In the genomic region with DNA sequence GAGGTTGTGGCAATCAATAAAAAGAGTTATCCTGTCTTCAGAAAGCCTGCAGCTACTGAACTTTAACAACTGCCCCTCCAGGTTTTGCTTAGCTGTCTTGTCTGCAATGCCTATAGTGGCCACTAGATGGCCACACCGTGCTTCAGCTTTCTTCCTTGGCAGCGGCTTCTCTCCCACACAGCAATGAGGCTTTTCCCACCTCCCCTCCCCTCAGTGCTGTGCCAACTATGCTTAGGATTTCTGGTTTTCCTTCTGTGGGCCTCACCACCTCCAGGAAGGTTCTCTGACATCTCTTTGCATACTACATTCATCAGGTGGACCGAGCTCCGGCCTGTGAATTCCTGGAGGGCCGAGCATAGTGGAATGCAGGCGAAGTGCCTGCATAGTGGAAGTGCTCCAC, we compare ENCODE assay signal across 8 mouse cellular contexts. TPM values are rescaled to one million over a fixed set of nuclear protein-coding genes. Genes with fewer than 3 reads are reported as not detected.
DNase-seq lines count a peak whose midpoint lies in the region; ATAC-seq lines count a peak whose summit lies in the region.

No protein-coding gene starts in this region.

- H3K4me3 ChIP-seq in heart, embryonic 11.5 days (ENCODE audit: low read depth, low read length) = no peak overlapping the region
- no peak overlapping the region for H3K4me3 ChIP-seq in forebrain, embryonic 13.5 days
- no peak overlapping the region for H3K4me3 ChIP-seq in hindbrain, embryonic 12.5 days

- peak; percentile 85 for DNase-seq in heart, adult 11 months
- DNase-seq in c-Kit-positive CD71-negative TER-119-negative erythroid progenitor cells, embryonic 14.5 days (ENCODE audit: low read depth) = peak; percentile 66
- DNase-seq in layer of hippocampus, postnatal 10 days (ENCODE audit: low spot score in 2 of 2) = peak; percentile 75 to 82
- DNase-seq in lung, postnatal 36 days = peak; percentile 75
- DNase-seq in right cerebral cortex, postnatal 14 days = peak; percentile 76

- H3K4me2 ChIP-seq in heart, embryonic 11.5 days = no peak overlapping the region
- no peak overlapping the region for H3K4me2 ChIP-seq in forebrain, embryonic 13.5 days
- H3K4me2 ChIP-seq in hindbrain, embryonic 12.5 days (replicated peaks) = no peak overlapping the region

- ATAC-seq in heart, embryonic 11.5 days (replicated peaks; ENCODE audit: insufficient number of reproducible peaks, low FRiP score, low TSS enrichment) = no peak
- peak; percentile 85 for ATAC-seq in forebrain, embryonic 13.5 days
- 0 out of 2 replicates have a peak, but pooled peaks have one; percentile 59 for ATAC-seq in hindbrain, embryonic 12.5 days (ENCODE audit: low FRiP score)

- no peak overlapping the region for H3K9ac ChIP-seq in heart, embryonic 11.5 days (ENCODE audit: low read depth, low read length)
- H3K9ac ChIP-seq in forebrain, embryonic 13.5 days = no peak overlapping the region
- H3K9ac ChIP-seq in hindbrain, embryonic 12.5 days = no peak overlapping the region

- no peaks in the 10 kb centered on the region for H3K9me3 ChIP-seq in heart, embryonic 11.5 days (replicated peaks; ENCODE audit: control insufficient read depth, low read length)
- H3K9me3 ChIP-seq in forebrain, embryonic 13.5 days (replicated peaks) = no peaks in the 10 kb centered on the region
- H3K9me3 ChIP-seq in hindbrain, embryonic 12.5 days (replicated peaks) = no peaks in the 10 kb centered on the region

- H3K27ac ChIP-seq in heart, embryonic 11.5 days (ENCODE audit: low read depth, low read length) = no peak overlapping the region
- H3K27ac ChIP-seq in forebrain, embryonic 13.5 days = no peak overlapping the region
- H3K27ac ChIP-seq in hindbrain, embryonic 12.5 days = no peak overlapping the region

- H3K4me1 ChIP-seq in heart, embryonic 11.5 days (ENCODE audit: control insufficient read depth, insufficient read depth, low read length) = peaks cover 4% of the 10 kb centered on the region
- no peaks in the 10 kb centered on the region for H3K4me1 ChIP-seq in forebrain, embryonic 13.5 days
- peaks cover 4% of the 10 kb centered on the region for H3K4me1 ChIP-seq in hindbrain, embryonic 12.5 days

- H3K27me3 ChIP-seq in heart, embryonic 11.5 days (ENCODE audit: control insufficient read depth, insufficient read depth, low read length) = peaks cover 3% of the 10 kb centered on the region; the same call in 1 of the 2 replicates
- peaks cover 29% of the 10 kb centered on the region for H3K27me3 ChIP-seq in forebrain, embryonic 13.5 days
- peaks cover 15% of the 10 kb centered on the region for H3K27me3 ChIP-seq in hindbrain, embryonic 12.5 days

- H3K36me3 ChIP-seq in heart, embryonic 11.5 days (ENCODE audit: control insufficient read depth, insufficient read depth, low read length) = no peaks in the 10 kb centered on the region
- no peaks in the 10 kb centered on the region for H3K36me3 ChIP-seq in forebrain, embryonic 13.5 days (ENCODE audit: poor library complexity, severe bottlenecking)
- no peaks in the 10 kb centered on the region for H3K36me3 ChIP-seq in hindbrain, embryonic 12.5 days

- WGBS in heart, embryonic 11.5 days (ENCODE audit: insufficient replicate concordance) = 33% methylated on average over 6 of the region's 6 CpGs
- WGBS in forebrain, embryonic 13.5 days = 40% methylated on average over 6 of the region's 6 CpGs
- WGBS in hindbrain, embryonic 12.5 days = 43% methylated on average over 6 of the region's 6 CpGs

RNA-seq across cellular contexts. Expression of gene Pdzk1ip1, which starts 13.2 kb away (rescaled TPM):
- polyA plus RNA-seq in heart, embryonic 11.5 days (2014; fragmentation: Nextera tagmentation; extraction: Ambion mirVana) = 57.3 and 66.1 TPM in 2 replicates
- polyA plus RNA-seq in forebrain, embryonic 13.5 days (2015; fragmentation: Nextera tagmentation; extraction: Ambion mirVana) = 3.7 and 4.4 TPM in 2 replicates
- 13.1 and 15.2 TPM in 2 replicates for polyA plus RNA-seq in hindbrain, embryonic 12.5 days (2016; fragmentation: Nextera tagmentation; extraction: Ambion mirVana)
- under 1 TPM; 0.42 to 0.57 TPM for total RNA-seq in layer of hippocampus, postnatal 10 days (2021)

RNA-seq across cellular contexts. Expression of gene Cyp4x1, which starts 32.4 kb away (rescaled TPM):
- polyA plus RNA-seq in heart, embryonic 11.5 days (2014; fragmentation: Nextera tagmentation; extraction: Ambion mirVana) = 0.10 and 0.21 TPM in 2 replicates
- 1.4 and 2.1 TPM in 2 replicates for polyA plus RNA-seq in forebrain, embryonic 13.5 days (2015; fragmentation: Nextera tagmentation; extraction: Ambion mirVana)
- 1.9 and 2.0 TPM in 2 replicates for polyA plus RNA-seq in hindbrain, embryonic 12.5 days (2016; fragmentation: Nextera tagmentation; extraction: Ambion mirVana)
- total RNA-seq in layer of hippocampus, postnatal 10 days (2021) = 10 to 100 TPM; 12.0 to 13.2 TPM

RNA-seq across cellular contexts. Expression of gene Tal1, which starts 45.5 kb away (rescaled TPM):
- 10.1 and 14.1 TPM in 2 replicates for polyA plus RNA-seq in heart, embryonic 11.5 days (2014; fragmentation: Nextera tagmentation; extraction: Ambion mirVana)
- polyA plus RNA-seq in forebrain, embryonic 13.5 days (2015; fragmentation: Nextera tagmentation; extraction: Ambion mirVana) = 0.81 and 0.88 TPM in 2 replicates
- polyA plus RNA-seq in hindbrain, embryonic 12.5 days (2016; fragmentation: Nextera tagmentation; extraction: Ambion mirVana) = 6.0 and 7.0 TPM in 2 replicates
- 1 to 10 TPM; 2.0 to 2.6 TPM for total RNA-seq in layer of hippocampus, postnatal 10 days (2021)
